ENCODE assay signal across 18 mouse cellular contexts in genomic region chr19:38796546-38796945, GRCm38 (mm10).
"Had no signal": no experiment of that assay in that cellular context is flagged by ENCODE, and none has a peak within 500 bp of the region (broad histone marks: within the 10 kb centered on the region; RNA-seq: fewer than 3 reads in every experiment).

No protein-coding gene starts in this region.

- DNase-seq: lung, adult 18-20 months; lung, embryonic 14.5 days; lung, postnatal 10 days; lung, postnatal 4 days; midbrain, embryonic 14.5 days; retina, postnatal 1 day; right cerebral cortex, adult 18-20 months; right cerebral cortex, postnatal 25 days; right cerebral cortex, postnatal 4 days; thymus, adult 2 months; thymus, postnatal 25 days; thymus, postnatal 4 days had no signal

- H3K27ac ChIP-seq: midbrain, embryonic 10.5 days; neural tube, embryonic 13.5 days; neural tube, embryonic 15.5 days; stomach, embryonic 15.5 days; stomach, postnatal 0 days had no signal

- H3K4me3 ChIP-seq: midbrain, embryonic 10.5 days; myocyte; neural tube, embryonic 13.5 days; neural tube, embryonic 15.5 days; stomach, embryonic 15.5 days had no signal
